Mouse (Mus musculus) myocyte (in vitro differentiated cells): ENCODE results near the gene Tspan14.

Experiments used
- CEBPB ChIP-seq: IDR thresholded peaks from 2 replicates; pipeline ENCODE4 v1.6.1; 2011; ENCODE audit warnings: mild to moderate bottlenecking, moderate library complexity; ENCODE audit not compliant: poor library complexity, insufficient read depth, severe bottlenecking
- E2F4 ChIP-seq: IDR thresholded peaks from one replicate; pipeline ENCODE4 v1.6.1; 2011; ENCODE audit warnings: mild to moderate bottlenecking, control low read depth, moderate library complexity; ENCODE audit not compliant: insufficient read depth
- MAX ChIP-seq: IDR thresholded peaks from one replicate; pipeline ENCODE4 v1.6.1; 2011; ENCODE audit warnings: low read depth, mild to moderate bottlenecking, control low read depth
- MYOD1 ChIP-seq, 3 experiments: IDR thresholded peaks; one replicate each; pipeline ENCODE4 v1.6.1; 2011; ENCODE audit warnings: control low read depth in 2 of 3, low read depth in 2 of 3, mild to moderate bottlenecking in 2 of 3, moderate library complexity in 1 of 3; ENCODE audit not compliant: insufficient read length in 2 of 3, control insufficient read depth in 1 of 3
- MYOG ChIP-seq, 3 experiments: IDR thresholded peaks; one replicate each; pipeline ENCODE4 v1.6.1; 2011; ENCODE audit warnings: control low read depth in 2 of 3, low read depth in 2 of 3, mild to moderate bottlenecking in 2 of 3; ENCODE audit not compliant: insufficient read length in 2 of 3, control insufficient read depth in 1 of 3, insufficient read depth in 1 of 3
- POLR2A ChIP-seq: IDR thresholded peaks from one replicate; pipeline ENCODE4 v1.6.1; 2011; ENCODE audit warnings: low read depth, mild to moderate bottlenecking, control low read depth, moderate library complexity; ENCODE audit not compliant: insufficient read length
- POLR2AphosphoS2 ChIP-seq: IDR thresholded peaks from one replicate; pipeline ENCODE4 v1.6.1; 2011; ENCODE audit warnings: low read depth, control low read depth; ENCODE audit not compliant: insufficient read length
- REST ChIP-seq: IDR thresholded peaks from one replicate; pipeline ENCODE4 v1.6.1; 2011; ENCODE audit warnings: mild to moderate bottlenecking, control low read depth, moderate library complexity; ENCODE audit not compliant: insufficient read depth, insufficient read length
- TCF12 ChIP-seq: IDR thresholded peaks from one replicate; pipeline ENCODE4 v1.6.1; 2011; ENCODE audit warnings: mild to moderate bottlenecking, control low read depth; ENCODE audit not compliant: poor library complexity, insufficient read depth, severe bottlenecking
- USF1 ChIP-seq: IDR thresholded peaks from one replicate; pipeline ENCODE4 v1.6.1; 2011; ENCODE audit warnings: low read depth, mild to moderate bottlenecking, control low read depth, moderate library complexity

DNA sequence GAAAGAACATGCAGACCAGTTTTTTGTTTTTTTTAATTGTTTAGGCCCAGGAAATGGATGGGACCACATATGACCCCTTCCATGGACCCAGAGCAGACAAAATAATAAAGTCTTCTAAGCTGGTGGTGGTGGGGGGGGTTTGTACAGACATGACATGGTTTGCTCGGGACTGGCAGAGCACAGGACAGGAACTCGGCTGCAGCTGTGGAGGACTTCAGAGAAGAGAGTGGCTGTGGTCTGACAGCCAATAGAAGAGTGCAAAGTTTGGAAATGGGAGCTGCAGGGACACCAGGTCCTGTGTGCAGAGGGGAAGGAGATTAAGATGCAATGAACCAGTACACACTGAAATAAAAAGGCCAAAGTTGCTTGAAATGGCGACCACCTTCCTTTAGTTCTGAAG, 7.0 kb downstream of the Tspan14 start:
- peak in 1 of 3 experiments; percentile 11 for TF ChIP-seq MYOG (IDR thresholded peaks at IDR 0.05; ENCODE audit: control insufficient read depth in 1 of 3, insufficient read depth in 1 of 3, insufficient read length in 2 of 3, low read depth in 2 of 3)
- no peak for TF ChIP-seq POLR2A
- no peak for TF ChIP-seq USF1
- TF ChIP-seq MAX: no peak
- TF ChIP-seq TCF12: no peak
- TF ChIP-seq CEBPB: no peak
- no peak for TF ChIP-seq MYOD1 (IDR thresholded peaks at IDR 0.05; ENCODE audit: control insufficient read depth in 1 of 3, insufficient read length in 2 of 3, low read depth in 2 of 3)
- no peak for TF ChIP-seq REST
- no peak for TF ChIP-seq E2F4
- no peak for TF ChIP-seq POLR2AphosphoS2
